Mouse (Mus musculus): Measurements from ENCODE around the gene Arhgap40.

DNA sequence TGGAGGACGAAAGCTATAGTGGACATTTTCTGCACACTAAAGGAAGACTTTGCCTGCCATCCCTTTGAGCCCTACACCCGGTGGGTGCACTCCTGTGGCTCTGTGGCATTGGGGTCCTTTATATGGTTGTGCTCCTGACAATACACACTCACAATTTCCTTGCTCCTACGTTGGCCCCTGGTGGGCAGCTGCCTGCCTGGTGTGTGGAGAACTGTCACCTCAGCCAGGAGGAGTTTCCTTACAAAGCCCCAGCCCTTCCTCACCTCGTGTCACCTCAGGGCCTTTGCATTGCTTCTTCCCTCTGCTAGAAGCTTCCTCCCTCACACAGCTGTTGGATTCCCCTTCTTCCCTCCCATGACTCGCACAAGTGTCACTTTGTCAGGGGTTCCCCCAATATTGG lies 6.1 kb upstream of the Arhgap40 start:
- no peak for TF ChIP-seq EP300 (IDR thresholded peaks at IDR 0.05; ENCODE audit: low read depth)
- TF ChIP-seq CTCF (IDR thresholded peaks at IDR 0.05; ENCODE audit: low read depth) = no peak

Data from liver, postnatal 0 days (tissue).